Mouse (Mus musculus): ENCODE data around the gene Fggy. TPM values are rescaled to one million over a fixed set of nuclear protein-coding genes. Genes with fewer than 3 reads are reported as not detected.

The Fggy gene
- polyA plus RNA-seq, 1 experiment from 2014 or later, result 22.8 TPM

DNA sequence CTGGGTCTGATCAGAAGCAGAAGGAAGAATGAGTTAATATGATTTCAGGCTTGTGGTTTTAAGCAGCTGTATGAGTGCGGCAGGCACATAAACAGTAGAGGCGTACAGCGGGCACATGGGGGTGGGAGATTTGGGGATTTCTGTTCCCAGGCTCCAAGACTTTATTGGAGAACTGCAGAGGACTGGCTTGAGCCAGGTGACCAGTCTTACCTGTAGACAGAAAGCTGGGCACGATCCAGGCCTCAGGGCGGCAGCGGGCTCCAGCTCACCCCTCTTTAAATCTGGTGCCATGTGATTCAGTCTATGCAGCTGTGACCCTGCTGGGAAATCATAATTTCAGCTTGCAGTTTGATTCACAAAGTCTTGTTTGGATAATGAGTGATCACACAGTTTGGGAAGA is 189.6 kb downstream of the Fggy start:
- H3K27me3 ChIP-seq (replicated peaks; ENCODE audit: control insufficient read depth, insufficient read depth, low read length), result no peaks in the 10 kb centered on the region
- no peak for ATAC-seq
- no peaks in the 10 kb centered on the region for H3K9me3 ChIP-seq (ENCODE audit: control insufficient read depth, low read length)
- 80% methylated on average over 6 of the region's 6 CpGs for WGBS
- H3K4me1 ChIP-seq (ENCODE audit: control insufficient read depth, insufficient read depth, low read length), result peaks cover 6% of the 10 kb centered on the region; the same call in 1 of the 2 replicates
- no peak overlapping the region for H3K9ac ChIP-seq (ENCODE audit: low read depth, low read length)
- H3K27ac ChIP-seq (ENCODE audit: low read length), result no peak overlapping the region
- H3K36me3 ChIP-seq (ENCODE audit: control insufficient read depth, insufficient read depth, low read length), result no peaks in the 10 kb centered on the region
- no peak overlapping the region for H3K4me3 ChIP-seq (ENCODE audit: low read length)
- H3K4me2 ChIP-seq (ENCODE audit: low read depth, low read length), result no peak overlapping the region

DNA sequence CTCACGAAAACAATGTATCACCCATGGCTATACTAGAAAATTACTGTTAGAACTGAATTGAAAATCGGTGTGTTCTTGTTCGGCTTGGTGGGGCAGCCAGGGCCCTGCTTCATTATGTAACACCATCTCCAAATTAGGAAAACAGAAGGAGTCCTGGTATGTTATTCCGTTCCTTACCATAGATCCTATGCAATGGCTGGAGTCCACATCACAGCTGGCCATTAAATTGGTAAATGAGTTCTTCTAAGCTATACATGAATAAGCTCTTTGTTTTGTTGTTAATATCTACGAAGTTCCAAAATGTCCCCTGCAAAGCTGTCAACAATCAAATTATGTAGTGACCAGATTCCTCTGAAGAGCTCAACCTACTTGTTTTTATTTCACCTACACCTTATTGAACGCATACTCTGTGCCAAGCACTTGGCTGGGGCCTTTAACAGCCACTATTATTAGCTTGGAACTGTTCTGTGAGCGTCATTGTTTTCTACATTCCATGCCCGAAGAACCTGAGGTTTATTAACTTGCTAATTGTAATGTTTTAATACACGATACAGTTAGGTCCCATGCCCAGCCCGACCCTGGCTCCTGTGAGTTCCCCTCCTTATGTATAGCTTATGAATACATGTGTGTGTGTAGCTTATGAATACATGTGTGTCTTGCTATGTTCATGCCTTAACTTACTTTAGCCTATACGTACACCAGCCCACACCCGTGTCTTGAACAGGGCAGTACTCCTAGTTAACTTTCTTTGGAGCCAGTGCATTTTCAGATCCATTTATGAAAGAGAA is 190.3 kb downstream of the Fggy start:
- WGBS, result 85% methylated on average over 12 of the region's 12 CpGs
- no peak overlapping the region for H3K27ac ChIP-seq (ENCODE audit: low read length)
- peaks cover 4% of the 10 kb centered on the region; the same call in 1 of the 2 replicates for H3K4me1 ChIP-seq (ENCODE audit: control insufficient read depth, insufficient read depth, low read length)
- no peak overlapping the region for H3K4me2 ChIP-seq (ENCODE audit: low read depth, low read length)
- no peaks in the 10 kb centered on the region for H3K27me3 ChIP-seq (replicated peaks; ENCODE audit: control insufficient read depth, insufficient read depth, low read length)
- no peaks in the 10 kb centered on the region for H3K9me3 ChIP-seq (ENCODE audit: control insufficient read depth, low read length)
- no peaks in the 10 kb centered on the region for H3K36me3 ChIP-seq (ENCODE audit: control insufficient read depth, insufficient read depth, low read length)
- H3K4me3 ChIP-seq (ENCODE audit: low read length), result no peak overlapping the region
- ATAC-seq, result no peak
- no peak overlapping the region for H3K9ac ChIP-seq (ENCODE audit: low read depth, low read length)

DNA sequence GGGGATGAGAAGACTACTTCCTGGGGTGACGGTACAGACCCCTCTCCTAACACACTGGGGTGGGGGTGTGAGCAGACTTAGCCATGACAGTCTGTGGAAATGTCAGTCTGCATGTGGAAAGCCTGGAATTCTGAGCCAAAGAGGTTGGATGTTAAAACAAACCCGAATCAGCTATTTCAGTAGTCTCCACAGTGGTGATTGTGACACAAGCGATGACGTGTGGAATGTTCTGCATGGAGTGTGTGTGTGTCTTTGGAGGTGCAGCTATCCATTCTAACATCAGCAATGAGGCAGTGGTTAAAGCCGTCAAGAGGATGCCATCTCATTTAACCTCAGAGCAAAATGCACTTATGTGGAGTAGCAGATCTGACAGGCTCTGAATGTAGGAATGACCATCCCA is 192.9 kb downstream of the Fggy start:
- no peak for ATAC-seq
- no peaks in the 10 kb centered on the region for H3K4me1 ChIP-seq (ENCODE audit: control insufficient read depth, insufficient read depth, low read length)
- H3K9me3 ChIP-seq (ENCODE audit: control insufficient read depth, low read length), result no peaks in the 10 kb centered on the region
- no peak overlapping the region for H3K27ac ChIP-seq (ENCODE audit: low read length)
- H3K4me2 ChIP-seq (ENCODE audit: low read depth, low read length), result no peak overlapping the region
- no peaks in the 10 kb centered on the region for H3K27me3 ChIP-seq (replicated peaks; ENCODE audit: control insufficient read depth, insufficient read depth, low read length)
- H3K9ac ChIP-seq (ENCODE audit: low read depth, low read length), result no peak overlapping the region
- 86% methylated on average over 5 of the region's 5 CpGs for WGBS
- no peaks in the 10 kb centered on the region for H3K36me3 ChIP-seq (ENCODE audit: control insufficient read depth, insufficient read depth, low read length)
- no peak overlapping the region for H3K4me3 ChIP-seq (ENCODE audit: low read length)

DNA sequence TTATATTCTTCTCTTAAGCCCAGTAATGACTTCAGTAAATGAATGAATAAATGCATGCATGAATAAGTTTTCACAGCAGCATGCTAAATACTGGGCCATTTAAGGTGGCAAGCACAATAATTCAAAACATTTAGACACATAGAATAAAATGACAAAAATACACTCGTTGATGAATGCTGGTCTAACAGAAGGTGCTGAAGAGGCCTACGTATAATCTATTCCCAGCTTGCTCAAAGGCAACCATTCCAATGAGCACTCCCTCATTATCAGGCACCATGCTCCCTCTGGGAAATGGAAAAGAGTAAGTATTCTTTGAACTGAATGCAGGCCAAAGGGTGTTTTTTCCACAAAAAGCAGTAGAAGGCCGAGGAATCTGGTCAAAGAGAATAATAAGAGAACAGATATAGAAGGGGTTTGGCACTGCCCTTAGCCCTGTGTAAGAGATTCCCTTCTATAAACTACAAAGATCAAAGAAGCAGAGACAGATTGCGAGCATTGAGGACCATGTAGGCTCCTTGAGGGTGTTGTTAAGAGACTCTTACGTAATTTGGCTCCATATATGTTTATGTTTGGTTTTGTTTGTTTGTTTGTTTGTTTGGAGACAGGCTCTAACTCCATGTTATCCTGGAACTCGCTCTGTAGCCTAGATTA is 195.4 kb downstream of the Fggy start:
- no peak overlapping the region for H3K27ac ChIP-seq (ENCODE audit: low read length)
- no peaks in the 10 kb centered on the region for H3K27me3 ChIP-seq (replicated peaks; ENCODE audit: control insufficient read depth, insufficient read depth, low read length)
- H3K36me3 ChIP-seq (ENCODE audit: control insufficient read depth, insufficient read depth, low read length), result no peaks in the 10 kb centered on the region
- H3K9me3 ChIP-seq (ENCODE audit: control insufficient read depth, low read length), result no peaks in the 10 kb centered on the region
- ATAC-seq, result no peak
- H3K9ac ChIP-seq (ENCODE audit: low read depth, low read length), result no peak overlapping the region
- WGBS, result 72% methylated on average over 6 of the region's 6 CpGs
- no peak overlapping the region for H3K4me2 ChIP-seq (ENCODE audit: low read depth, low read length)
- no peaks in the 10 kb centered on the region for H3K4me1 ChIP-seq (ENCODE audit: control insufficient read depth, insufficient read depth, low read length)
- no peak overlapping the region for H3K4me3 ChIP-seq (ENCODE audit: low read length)

DNA sequence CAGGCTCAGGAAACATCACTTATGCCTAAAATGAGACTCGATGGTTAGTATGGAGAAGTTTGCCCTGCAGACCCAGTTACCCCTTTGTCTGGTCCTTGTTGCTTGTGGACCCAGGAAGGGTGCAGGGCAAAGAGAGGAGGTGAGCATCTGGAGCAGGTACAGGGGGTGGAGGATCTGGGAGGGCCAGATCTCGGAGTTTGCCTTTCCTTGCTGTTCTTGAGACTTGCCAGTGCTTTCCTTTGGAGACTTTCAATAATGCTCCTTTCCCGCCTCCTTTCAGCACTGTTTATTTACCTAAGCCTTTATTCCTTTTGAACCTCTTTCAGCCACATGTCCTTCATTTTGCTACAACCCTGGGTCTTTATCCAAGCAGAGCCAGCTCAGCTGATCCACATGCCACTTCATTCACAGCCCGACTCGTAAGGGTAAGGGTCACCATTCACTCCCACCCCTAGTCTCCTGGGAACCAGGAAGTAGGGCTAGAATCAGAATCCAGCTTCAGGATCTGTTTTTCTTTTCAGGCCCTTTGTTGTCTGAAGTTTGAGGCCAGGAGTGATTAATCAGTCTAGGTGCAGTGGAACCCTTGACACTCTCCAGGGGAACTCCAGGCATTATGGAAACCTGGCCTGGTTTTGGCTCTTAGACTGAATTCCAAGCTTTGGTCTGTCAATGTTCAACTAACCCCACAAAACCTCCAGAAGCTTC is 201.9 kb downstream of the Fggy start:
- no peak overlapping the region for H3K4me3 ChIP-seq (ENCODE audit: low read length)
- H3K9ac ChIP-seq (ENCODE audit: low read depth, low read length), result no peak overlapping the region
- H3K4me2 ChIP-seq (ENCODE audit: low read depth, low read length), result no peak overlapping the region
- no peaks in the 10 kb centered on the region; the same call in 1 of the 2 replicates for H3K4me1 ChIP-seq (ENCODE audit: control insufficient read depth, insufficient read depth, low read length)
- H3K9me3 ChIP-seq (ENCODE audit: control insufficient read depth, low read length), result no peaks in the 10 kb centered on the region
- H3K27ac ChIP-seq (ENCODE audit: low read length), result no peak overlapping the region
- WGBS, result 54% methylated on average over 5 of the region's 5 CpGs
- H3K36me3 ChIP-seq (ENCODE audit: control insufficient read depth, insufficient read depth, low read length), result no peaks in the 10 kb centered on the region
- peak; percentile 60 for ATAC-seq
- H3K27me3 ChIP-seq (replicated peaks; ENCODE audit: control insufficient read depth, insufficient read depth, low read length), result no peaks in the 10 kb centered on the region

DNA sequence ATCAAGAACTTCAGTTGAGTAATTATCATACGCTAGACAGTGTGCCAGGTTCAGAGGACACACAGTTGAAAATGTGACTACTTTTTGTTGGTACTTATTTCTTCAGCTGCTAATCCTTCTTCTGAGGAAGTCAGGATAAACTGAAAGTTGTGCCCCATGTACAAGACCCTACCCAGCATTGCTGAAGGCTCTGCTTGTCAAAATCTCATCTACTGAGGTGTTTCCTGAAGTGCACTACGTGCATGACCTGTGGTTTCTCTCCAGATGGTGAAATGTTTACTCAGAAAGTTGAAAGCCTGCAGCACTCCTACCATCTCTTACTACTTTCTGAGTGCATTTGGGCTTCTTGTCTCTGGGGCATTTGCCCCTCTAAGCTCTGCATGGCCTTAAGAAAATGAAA is 208.1 kb downstream of the Fggy start:
- Histone ChIP-seq H3K9ac (ENCODE audit: low read depth, low read length) (no peak overlapping the region), H3K4me1 (ENCODE audit: control insufficient read depth, insufficient read depth, low read length) (no peaks in the 10 kb centered on the region; the same call in 1 of the 2 replicates), H3K36me3 (ENCODE audit: control insufficient read depth, insufficient read depth, low read length) (no peaks in the 10 kb centered on the region), H3K4me2 (ENCODE audit: low read depth, low read length) (no peak overlapping the region), H3K27ac (ENCODE audit: low read length) (no peak overlapping the region), H3K27me3 (replicated peaks; ENCODE audit: control insufficient read depth, insufficient read depth, low read length) (no peaks in the 10 kb centered on the region), H3K4me3 (ENCODE audit: low read length) (no peak overlapping the region), H3K9me3 (ENCODE audit: control insufficient read depth, low read length) (no peaks in the 10 kb centered on the region)
- no peak for ATAC-seq
- whole genome bisulfite sequencing, result 70% methylated on average over 2 of the region's 2 CpGs

DNA sequence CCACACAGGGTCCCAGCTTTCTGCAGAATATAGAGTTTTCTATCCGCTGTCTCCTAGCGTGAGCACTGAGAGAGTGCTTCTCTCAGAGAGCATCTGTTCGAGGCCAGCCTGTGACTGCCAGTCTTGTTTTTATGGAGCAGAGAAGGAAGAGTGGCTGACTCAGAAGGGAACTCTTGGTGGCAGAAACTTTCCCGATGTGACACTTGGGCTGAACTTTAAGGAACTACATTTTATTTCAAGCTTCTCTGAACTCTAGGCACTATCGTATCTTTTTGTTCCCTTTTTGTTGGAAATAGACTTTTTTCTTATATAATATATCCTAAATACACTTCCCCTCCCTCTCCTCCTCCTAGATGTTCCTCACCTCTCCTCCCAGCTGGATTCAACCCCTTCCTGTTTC is 213.2 kb downstream of the Fggy start:
- Histone ChIP-seq H3K9me3 (ENCODE audit: control insufficient read depth, low read length) (no peaks in the 10 kb centered on the region), H3K9ac (ENCODE audit: low read depth, low read length) (no peak overlapping the region), H3K4me2 (ENCODE audit: low read depth, low read length) (no peak overlapping the region), H3K36me3 (ENCODE audit: control insufficient read depth, insufficient read depth, low read length) (no peaks in the 10 kb centered on the region), H3K4me3 (ENCODE audit: low read length) (no peak overlapping the region), H3K4me1 (ENCODE audit: control insufficient read depth, insufficient read depth, low read length) (peaks cover 4% of the 10 kb centered on the region; the same call in 1 of the 2 replicates), H3K27ac (ENCODE audit: low read length) (0 out of 2 replicates have a peak overlapping the region, but pooled peaks have one; percentile 30), H3K27me3 (replicated peaks; ENCODE audit: control insufficient read depth, insufficient read depth, low read length) (no peaks in the 10 kb centered on the region)
- WGBS, result 80% methylated on average over 5 of the region's 5 CpGs
- ATAC-seq, result no peak

DNA sequence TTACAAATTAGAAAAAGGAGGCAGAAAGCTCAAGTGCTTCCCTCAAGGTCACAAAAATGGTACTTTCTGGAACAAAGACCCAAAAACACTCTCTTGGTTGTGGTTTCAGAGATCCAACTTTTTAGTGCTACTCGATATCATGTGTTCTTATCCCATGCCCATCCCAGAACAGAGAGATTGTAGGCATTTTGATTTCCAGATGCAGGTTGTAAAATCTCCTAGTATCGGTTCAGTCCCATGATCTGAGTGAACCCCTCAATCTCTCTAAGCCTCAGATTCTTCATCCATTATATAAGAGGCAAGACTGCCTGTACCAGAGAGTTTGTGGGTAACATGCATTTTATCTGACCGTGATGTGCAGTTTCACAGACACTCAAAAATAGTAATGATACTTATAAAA is 214.2 kb downstream of the Fggy start:
- H3K4me2 ChIP-seq (ENCODE audit: low read depth, low read length), result no peak overlapping the region
- no peaks in the 10 kb centered on the region for H3K36me3 ChIP-seq (ENCODE audit: control insufficient read depth, insufficient read depth, low read length)
- H3K27ac ChIP-seq (ENCODE audit: low read length), result peak overlapping the region; percentile 47
- WGBS, result 72% methylated on average over 3 of the region's 3 CpGs
- no peak overlapping the region for H3K4me3 ChIP-seq (ENCODE audit: low read length)
- ATAC-seq, result peak; percentile 77
- H3K27me3 ChIP-seq (replicated peaks; ENCODE audit: control insufficient read depth, insufficient read depth, low read length), result no peaks in the 10 kb centered on the region
- no peak overlapping the region for H3K9ac ChIP-seq (ENCODE audit: low read depth, low read length)
- H3K4me1 ChIP-seq (ENCODE audit: control insufficient read depth, insufficient read depth, low read length), result peaks cover 4% of the 10 kb centered on the region; the same call in 1 of the 2 replicates
- H3K9me3 ChIP-seq (ENCODE audit: control insufficient read depth, low read length), result no peaks in the 10 kb centered on the region

DNA sequence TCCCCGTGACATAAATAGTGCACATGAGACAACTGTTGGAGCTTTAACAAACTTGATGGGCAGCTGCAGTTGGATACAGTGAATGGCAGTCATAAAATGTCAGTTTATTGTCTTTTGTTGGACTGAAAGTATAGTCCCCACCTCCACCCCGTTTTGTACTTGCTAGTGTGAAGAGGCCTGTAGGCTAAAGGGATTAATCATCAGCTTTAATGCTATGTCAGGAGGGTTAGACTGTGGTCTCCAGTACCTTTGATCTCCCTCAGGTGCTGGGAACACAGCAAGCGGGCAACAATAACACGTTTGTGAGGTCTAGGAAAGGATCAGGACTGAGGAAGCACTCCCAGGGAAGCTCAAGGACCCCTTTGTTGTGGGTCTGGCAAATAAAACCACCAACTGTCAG is 214.6 kb downstream of the Fggy start:
- no peaks in the 10 kb centered on the region for H3K9me3 ChIP-seq (ENCODE audit: control insufficient read depth, low read length)
- H3K27ac ChIP-seq (ENCODE audit: low read length), result peak overlapping the region; percentile 60
- 41% methylated on average over 4 of the region's 4 CpGs for WGBS
- H3K9ac ChIP-seq (ENCODE audit: low read depth, low read length), result no peak overlapping the region
- no peak overlapping the region for H3K4me3 ChIP-seq (ENCODE audit: low read length)
- no peak overlapping the region for H3K4me2 ChIP-seq (ENCODE audit: low read depth, low read length)
- H3K4me1 ChIP-seq (ENCODE audit: control insufficient read depth, insufficient read depth, low read length), result peaks cover 4% of the 10 kb centered on the region; the same call in 1 of the 2 replicates
- ATAC-seq, result peak; percentile 95
- no peaks in the 10 kb centered on the region for H3K36me3 ChIP-seq (ENCODE audit: control insufficient read depth, insufficient read depth, low read length)
- no peaks in the 10 kb centered on the region for H3K27me3 ChIP-seq (replicated peaks; ENCODE audit: control insufficient read depth, insufficient read depth, low read length)
